Mouse (Mus musculus) 416B (cell line): ENCODE data around the gene A130010J15Rik.
A peak's percentile ranks its signal among the peaks of the same experiment; 100 is the strongest.

Experiments used
- DNase-seq: peaks from one replicate; pipeline ENCODE4 v3.0.0; 2011; ENCODE audit warnings: low read depth

The A130010J15Rik gene

GRCm38 (mm10) chr1:193167746-193168145 is at the start of gene A130010J15Rik:
Gene A130010J15Rik (plus strand): TSS chr1:193168046.
- no peak for DNase-seq

- DNase-seq: no peak
Measured at GRCm38 (mm10) chr1:193122793-193123192, 45.1 kb upstream of the A130010J15Rik start.

GRCm38 (mm10) chr1:193123290-193123689 is 44.6 kb upstream of the A130010J15Rik start:
- DNase-seq: no peak

DNA sequence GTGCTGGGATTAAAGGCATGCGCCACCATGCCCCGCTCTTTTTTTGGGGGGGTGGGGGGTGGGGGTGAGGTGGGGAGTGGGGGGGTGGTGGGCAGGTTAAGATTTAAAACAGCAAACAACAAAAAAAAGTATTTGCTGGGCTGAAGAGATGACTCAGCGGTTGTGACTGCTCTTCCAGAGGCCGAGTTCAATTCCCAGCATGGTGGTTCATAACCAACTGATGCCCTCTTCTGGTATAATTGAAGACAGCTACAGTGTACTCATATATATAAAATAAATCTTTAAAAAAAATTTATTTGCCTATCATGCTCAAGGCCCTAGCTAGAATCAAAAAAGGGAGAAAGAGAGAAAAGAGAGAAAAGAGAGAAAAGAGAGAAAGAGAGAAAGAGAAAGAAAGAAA is 42.0 kb upstream of the A130010J15Rik start:
- DNase-seq: peak; percentile 72

GRCm38 (mm10) chr1:193128055-193128454 is 39.8 kb upstream of the A130010J15Rik start:
- DNase-seq: no peak

DNA sequence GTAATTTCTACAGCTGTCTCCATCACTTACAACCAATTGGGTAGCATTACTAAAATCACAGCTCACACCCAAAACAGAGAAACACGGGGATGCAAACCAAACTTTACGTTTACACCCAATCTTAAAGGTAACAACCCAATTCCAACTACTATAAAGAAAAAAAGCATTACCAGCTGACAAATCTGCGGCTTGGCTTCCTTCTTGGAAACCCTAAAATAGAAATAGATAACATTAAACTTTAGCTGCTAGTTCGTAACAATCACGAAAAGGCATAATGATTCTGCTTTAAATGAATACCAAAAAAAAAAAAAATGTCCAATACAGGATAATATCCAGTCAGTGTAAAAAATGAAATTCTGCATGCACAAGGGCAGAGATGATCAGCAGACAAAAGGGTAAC is 38.5 kb upstream of the A130010J15Rik start:
- no peak for DNase-seq

DNA sequence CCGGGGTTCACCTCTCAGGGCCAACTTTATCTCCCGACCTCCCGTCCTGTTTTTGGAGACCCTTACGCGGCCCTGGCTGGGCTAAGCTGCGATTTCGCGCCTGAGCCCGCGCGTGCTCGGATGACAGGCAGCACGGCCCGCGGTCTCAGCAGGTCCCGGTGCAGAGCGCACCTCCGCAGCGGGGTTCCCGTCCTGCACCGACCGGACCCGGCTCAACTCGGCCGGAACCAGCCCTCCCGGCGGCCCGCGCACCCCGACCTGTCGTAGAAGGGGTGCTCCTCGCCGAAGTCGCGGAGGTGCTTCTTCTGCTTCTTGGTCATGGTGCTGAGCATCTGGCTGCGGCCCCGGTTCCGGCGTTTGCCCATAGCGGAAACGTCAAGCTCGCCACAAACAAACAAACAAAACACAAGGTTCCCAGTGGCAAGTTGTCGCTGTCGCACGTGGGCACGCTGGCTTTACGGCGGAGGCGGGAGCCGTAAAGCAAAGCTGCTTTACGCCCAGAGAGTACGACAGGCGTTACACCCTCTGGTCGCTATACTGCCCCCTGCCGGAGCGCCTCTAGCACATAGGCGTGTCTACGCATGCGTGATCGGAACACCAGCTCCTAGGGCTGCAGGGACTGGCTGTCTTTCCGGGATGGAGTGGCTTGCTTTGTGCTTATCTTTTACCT is 37.9 kb upstream of the A130010J15Rik start, which contains the start of gene Diexf:
Gene Diexf (minus strand): TSS at position 487 of the 670 bp plus-strand sequence.
- DNase-seq: peak; percentile 97

- DNase-seq: no peak
Measured at GRCm38 (mm10) chr1:193130456-193130825, 37.4 kb upstream of the A130010J15Rik start.

- DNase-seq: no peak
Measured at GRCm38 (mm10) chr1:193130839-193131238, 37.0 kb upstream of the A130010J15Rik start.

- no peak for DNase-seq
Measured at GRCm38 (mm10) chr1:193131311-193131948, 36.4 kb upstream of the A130010J15Rik start.

- no peak for DNase-seq
Measured at GRCm38 (mm10) chr1:193132385-193132784, 35.5 kb upstream of the A130010J15Rik start.

- DNase-seq: peak; percentile 39
Measured at GRCm38 (mm10) chr1:193133726-193134125, 34.1 kb upstream of the A130010J15Rik start.

DNA sequence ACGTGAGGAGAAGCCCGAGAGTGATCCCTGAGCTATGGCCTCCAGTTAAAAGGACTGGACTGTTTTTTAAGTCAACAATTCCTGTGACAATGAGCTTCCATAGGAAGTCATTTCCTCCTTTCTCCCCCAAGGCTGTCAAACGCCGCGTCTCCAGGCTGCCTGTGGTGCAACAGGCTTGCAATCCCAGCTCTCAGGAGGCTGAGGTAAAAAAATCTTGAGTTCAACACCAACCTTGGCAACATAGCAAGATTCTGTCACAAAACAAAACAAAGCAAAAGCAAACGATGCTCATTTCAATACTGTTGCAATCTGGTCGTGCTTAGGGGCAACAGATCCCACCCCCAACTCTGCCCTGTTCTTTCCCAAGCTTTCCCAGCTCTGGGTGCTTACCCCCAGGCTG is 29.8 kb upstream of the A130010J15Rik start:
- no peak for DNase-seq

- DNase-seq: peak; percentile 27
Measured at GRCm38 (mm10) chr1:193138669-193139068, 29.2 kb upstream of the A130010J15Rik start.

- DNase-seq: no peak
Measured at GRCm38 (mm10) chr1:193141118-193141517, 26.7 kb upstream of the A130010J15Rik start.

DNA sequence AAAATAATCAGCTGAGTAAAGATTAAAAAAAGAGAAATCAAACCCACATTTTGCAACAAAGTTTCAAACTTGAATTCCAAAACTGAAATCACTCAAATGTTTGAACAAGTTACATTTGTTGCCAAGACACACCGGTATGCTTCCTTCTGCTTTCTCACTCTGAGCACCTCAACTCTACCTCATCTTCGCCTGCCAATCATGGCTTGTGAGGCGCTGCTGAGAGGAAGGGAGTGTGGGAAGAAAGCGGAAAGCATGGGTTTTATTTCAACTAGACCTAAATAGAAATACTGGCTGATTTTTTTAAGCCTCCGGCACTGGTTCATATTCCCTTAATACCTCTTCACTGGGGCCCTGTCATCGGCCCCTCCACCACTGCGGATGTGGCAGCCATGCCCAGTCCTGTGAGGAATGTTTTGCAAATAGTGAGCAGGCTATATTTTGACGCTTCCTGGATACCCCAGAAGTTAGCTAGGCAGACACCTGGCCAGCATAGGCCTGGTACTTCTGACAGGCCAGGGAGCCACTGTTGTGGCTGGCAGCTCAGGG is 25.3 kb upstream of the A130010J15Rik start:
- DNase-seq: peak; percentile 39

- no peak for DNase-seq
Measured at GRCm38 (mm10) chr1:193144516-193144915, 23.3 kb upstream of the A130010J15Rik start.

DNA sequence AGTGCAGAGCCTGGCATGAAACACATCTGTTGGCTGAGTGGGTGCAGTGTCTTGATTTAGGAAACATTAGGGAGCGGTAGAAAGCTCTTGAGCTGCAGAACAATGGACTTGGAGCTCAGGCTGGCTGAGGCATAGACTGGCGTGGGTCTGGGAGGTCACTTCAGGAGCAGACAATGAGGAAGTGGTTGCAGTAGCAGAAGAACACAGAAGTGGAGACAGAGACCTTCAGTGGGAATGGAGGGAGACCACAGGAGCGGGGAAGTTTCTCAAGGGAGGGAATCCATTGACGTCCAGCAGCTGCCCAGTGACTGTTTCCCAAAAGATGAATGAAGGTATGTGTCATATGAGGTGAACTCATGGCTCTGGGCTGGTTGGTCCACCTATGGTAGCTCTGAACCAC is 22.7 kb upstream of the A130010J15Rik start:
- no peak for DNase-seq

- DNase-seq: peak; percentile 46
Measured at GRCm38 (mm10) chr1:193146416-193146815, 21.4 kb upstream of the A130010J15Rik start.

DNA sequence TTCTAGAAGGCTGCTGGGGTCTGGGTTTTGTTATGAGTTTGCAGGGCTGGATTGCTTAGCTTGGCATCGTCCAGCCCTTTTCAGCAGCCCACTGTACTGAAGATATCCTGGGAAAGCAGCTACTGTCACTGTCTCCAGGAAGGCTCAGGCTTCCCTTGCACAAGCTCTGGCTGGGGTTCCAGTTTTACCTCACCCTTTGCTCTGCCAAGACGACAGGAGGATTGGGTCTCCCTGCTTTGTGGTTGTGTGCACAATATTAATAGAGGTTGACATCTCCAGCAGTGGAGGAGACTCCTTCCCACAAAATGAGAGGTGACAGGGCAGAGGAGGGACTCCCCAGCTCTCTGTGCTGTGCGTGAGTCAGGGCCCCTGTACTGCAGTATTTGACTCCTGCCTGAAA is 18.6 kb upstream of the A130010J15Rik start:
- no peak for DNase-seq

DNA sequence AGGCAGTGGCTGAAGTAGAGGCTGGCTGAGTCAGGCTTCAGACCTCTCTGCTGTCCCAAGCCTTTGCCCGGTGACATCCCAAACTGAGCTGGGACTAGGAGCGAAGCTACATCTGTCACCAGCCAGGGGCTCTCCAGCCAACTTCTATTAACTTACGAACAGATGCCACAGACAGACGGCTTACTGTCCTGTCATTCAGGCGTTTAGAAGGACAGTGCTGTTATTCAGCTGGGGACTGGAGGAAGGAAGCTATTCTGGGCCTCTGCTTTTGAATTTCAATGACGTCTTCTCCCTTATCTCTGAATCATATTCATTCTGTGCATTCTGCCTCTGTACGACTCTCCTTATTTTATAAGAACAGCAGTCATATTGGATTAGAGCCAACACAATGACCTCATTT is 16.7 kb upstream of the A130010J15Rik start:
- DNase-seq: peak; percentile 30

DNA sequence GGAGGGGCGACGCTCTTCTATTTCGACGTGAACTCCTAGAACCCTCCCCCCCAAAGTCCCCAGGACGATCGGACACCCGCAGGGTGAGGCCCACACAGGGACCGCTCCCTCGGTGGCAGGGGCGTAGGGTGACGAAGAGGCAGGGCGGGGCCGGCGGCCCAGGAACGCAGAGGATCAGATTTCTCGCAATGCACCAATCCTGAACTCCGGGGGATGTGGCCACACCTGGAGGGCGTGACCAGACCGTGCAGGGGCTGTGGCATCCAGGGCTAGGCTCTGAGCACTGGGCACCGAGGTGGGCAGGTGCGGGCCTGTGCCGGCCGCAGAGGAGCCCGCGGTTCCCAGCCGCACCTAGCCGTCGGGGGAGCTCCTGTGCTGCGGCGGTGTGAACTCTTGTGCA is 15.0 kb upstream of the A130010J15Rik start, which contains the start of gene Irf6:
Gene Irf6 (plus strand): TSS at position 240 of the 400 bp plus-strand sequence.
- no peak for DNase-seq

DNA sequence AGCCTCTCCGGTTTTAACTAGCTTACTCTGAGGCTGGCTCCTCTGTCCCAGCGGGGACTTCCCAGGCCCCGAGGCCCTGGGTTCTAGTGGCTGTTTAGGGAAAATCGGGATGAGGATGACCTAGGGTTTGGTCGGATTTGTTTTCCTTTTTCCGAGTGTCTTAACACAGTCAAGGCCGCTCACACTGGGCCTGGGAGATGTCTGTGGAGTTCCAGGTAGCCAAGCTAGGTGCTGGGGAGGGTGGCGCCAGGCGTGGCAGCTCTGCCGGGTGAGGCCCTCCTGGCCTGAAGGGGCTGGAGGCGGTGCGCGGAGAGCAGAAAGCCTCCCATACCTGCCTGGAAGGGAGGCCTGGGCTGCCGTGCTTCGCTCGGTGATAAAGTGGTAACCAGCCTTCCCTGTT is 14.3 kb upstream of the A130010J15Rik start:
- DNase-seq: no peak
